Mouse (Mus musculus): ENCODE results near the gene D030056L22Rik.

Gene D030056L22Rik

GRCm38 (mm10) chr19:18731077-18731476 lies 18.1 kb downstream of the D030056L22Rik start:
- DNase-seq (ENCODE audit: low spot score in 2 of 2), result no peak

GRCm38 (mm10) chr19:18735901-18736300 lies 22.9 kb downstream of the D030056L22Rik start:
- DNase-seq (ENCODE audit: low spot score in 2 of 2), result no peak

DNA sequence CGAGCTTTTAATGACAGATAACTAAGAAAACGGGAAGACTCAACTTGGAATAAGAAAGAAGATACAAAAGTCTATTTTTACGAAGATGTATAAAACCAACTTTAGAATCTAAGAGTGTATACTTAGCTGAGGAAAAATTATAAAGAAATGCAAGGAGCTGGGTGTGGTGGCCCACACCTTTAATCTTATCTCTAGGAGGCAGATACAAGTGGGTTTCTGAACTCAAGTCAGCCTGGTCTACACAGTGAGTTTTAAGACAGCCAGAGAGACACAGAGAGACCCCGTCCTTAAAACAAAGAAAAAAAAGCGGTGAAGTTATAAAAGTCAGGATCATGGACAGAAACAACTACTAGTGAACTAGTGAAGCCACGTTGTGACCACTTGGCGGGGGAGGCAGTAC lies 26.2 kb downstream of the D030056L22Rik start:
- DNase-seq (ENCODE audit: low spot score in 2 of 2), result no peak

DNA sequence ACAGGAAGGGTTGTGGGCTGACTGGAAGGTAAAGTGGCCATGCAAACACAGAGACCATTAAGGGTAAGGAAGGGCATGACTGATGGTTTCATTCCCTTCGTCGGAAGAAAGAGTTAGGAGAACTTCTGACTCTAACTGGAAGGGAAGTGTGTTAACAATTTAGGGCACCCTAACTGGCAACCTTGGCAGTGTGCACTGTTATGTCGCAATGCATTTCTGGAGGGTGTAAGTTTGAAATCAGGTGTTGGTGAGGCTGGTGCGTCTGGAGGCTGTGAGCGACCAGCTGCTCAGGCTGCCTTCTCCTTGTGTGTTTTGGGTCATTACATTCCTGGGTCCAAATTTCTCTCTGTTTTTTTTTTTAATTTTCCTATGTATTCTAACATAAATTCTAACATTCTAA lies 31.0 kb downstream of the D030056L22Rik start:
- DNase-seq (ENCODE audit: low spot score in 2 of 2), result no peak

DNA sequence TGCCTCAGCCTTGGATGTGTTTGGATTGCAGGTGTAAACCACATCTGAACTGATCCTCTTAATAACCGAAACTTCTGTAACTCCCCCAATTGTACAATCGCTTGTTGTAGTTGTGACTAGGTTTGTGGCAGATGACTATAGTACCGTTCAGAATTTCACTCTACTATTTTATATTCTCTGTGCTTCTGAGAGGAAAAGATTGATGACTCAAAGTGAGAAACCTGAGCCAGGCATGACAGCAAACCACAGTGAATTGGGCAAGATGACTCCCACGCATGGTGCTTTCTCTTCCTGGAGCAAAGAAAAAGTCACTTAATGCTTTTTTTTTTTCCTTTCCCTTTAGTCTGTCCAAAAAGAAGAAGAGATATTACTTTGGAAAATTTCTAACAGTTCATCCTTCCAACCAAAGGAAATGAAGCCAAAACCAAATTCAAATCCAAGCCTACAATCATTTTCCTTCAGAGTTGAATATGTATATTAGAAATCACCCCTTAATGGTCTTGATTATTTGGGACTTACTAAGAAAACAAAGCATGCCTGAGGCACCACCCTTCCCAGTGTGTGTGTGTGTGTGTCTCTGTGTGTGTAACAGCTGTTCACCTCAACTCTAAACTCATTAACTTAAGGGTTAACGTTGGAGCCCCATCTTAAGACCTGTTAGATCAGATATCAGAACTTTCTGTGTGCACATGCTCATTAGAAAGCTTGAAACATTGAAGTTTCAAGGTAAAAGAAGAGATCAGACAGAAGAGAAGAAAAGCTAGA lies 33.8 kb downstream of the D030056L22Rik start:
- DNase-seq (ENCODE audit: low spot score in 2 of 2), result no peak

DNA sequence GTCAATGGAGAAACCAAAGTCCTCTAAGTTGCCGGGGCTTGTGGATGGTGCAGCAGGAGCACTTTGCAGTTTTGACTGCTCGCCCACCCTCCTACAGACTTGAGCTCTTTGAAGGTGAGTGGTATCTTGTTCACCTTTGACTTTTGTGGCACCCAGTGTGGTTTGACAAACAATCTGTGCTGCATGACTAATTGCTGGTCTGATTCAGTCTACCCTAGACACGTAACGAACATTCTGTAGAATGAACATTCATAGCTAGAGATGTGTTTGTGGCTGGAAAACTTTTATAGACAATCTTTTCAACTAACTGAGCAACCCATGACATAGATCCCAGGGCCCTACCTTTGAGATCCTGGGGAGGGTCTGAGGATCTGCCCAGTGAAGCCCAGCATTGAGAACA lies 34.4 kb downstream of the D030056L22Rik start:
- no peak for DNase-seq (ENCODE audit: low spot score in 2 of 2)

GRCm38 (mm10) chr19:18749598-18750339 lies 36.8 kb downstream of the D030056L22Rik start, which contains the start of gene Trpm6:
Trpm6 (plus strand) TSS chr19:18749983.
- DNase-seq (ENCODE audit: low spot score in 2 of 2), result no peak

DNA sequence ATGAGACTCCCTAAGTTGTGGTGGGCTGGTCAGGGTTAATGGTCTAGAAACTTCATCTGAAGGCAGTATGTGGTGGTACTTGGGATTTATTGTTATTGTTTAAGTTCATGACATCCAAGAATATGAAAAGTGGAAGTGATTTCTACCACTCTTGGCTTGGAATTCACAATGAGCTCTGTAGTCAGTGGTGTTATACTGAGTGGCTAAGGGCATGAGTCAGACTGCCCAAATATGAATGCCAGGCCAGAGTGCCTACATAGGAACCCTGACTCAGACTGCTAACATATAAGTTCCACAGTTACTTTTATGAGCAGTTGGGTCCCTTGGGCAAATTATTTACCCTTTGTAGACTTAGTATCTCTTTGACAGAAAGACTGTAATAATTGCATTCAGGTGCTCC lies 44.2 kb downstream of the D030056L22Rik start:
- DNase-seq (ENCODE audit: low spot score in 2 of 2), result no peak

DNA sequence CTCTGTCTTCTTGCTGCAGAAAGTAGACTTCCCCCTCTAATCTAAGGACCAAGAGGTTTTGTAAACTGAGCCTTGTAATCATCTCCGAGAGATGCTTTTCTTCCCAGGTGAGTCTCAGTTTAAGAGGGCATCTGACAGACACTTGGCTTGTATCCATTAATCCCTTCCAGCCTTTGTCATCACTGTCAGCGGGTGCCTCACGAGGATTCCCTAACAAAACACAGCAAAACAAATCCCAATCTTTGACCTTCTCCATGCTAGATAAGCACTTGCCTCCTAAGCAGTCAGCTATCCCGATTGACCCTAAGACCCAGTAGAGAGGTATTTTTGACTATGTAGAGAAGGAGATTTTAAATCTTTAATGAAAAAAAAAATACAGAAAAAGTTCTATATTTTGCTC lies 44.7 kb downstream of the D030056L22Rik start:
- DNase-seq (ENCODE audit: low spot score in 2 of 2), result no peak

DNA sequence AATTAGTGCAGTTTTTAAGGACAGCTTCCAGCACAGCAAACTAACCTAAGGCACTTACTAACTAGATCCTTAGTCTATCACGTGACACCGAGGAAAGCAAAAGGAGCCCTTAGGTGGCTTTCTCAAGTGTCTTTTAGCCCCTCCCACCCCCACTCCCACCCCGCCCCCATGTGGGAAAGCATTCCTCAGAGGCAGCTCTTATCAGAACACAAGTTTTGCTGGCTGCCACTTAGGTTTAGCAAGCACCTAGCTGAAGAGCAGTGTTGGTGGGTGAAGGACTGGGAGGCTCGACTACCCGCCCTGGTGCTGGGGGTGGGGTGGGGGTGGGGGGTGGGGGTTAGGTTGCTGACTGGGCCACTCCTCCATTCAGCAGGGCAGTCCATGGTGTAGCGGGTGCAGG lies 45.3 kb downstream of the D030056L22Rik start:
- no peak for DNase-seq (ENCODE audit: low spot score in 2 of 2)

DNA sequence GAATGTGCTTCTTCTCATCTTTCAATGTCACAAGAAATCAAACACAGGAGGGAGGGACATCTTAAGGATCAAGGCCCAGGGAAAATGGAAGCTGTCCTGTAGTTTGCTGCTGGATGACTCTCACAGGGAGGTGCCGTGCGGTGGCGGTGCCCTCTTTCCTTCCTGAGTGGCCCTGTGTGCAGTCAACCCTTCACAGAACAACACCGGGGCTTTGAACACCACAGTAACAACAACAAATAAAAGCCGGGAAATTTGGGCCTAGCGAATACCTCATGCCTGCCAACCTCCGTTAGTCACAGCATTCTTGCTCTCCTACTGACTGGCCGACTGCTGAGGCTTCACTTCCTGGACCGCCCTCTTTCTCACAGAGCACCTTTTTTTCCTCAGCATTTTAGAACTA lies 45.9 kb downstream of the D030056L22Rik start:
- no peak for DNase-seq (ENCODE audit: low spot score in 2 of 2)

GRCm38 (mm10) chr19:18766399-18766798 lies 53.4 kb downstream of the D030056L22Rik start:
- no peak for DNase-seq (ENCODE audit: low spot score in 2 of 2)
